ENCODE assay signal across 10 mouse cellular contexts in the genomic region with DNA sequence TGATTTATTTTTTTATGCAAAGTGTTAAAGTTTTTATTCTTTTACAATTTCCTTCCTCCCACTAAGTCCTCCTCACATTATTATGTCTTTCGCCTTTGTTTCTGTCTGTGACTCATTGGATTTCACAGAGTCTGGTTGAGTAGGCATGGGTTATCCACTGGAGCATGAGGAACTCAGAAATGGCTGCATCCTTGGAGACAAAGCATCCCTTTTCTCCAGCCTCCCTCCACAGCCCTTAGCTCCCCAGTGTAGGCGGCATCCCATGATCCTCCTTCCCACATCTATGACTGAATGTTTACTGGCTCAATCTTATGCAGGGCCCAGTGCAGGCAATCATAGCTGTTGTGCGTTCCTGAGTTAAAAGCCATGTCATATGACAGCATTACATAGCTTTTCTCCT.
"Had no signal": no experiment of that assay in that cellular context is flagged by ENCODE, and none has a peak within 500 bp of the region (broad histone marks: within the 10 kb centered on the region; RNA-seq: fewer than 3 reads in every experiment).

No protein-coding gene starts in this region.

- ATAC-seq: midbrain, embryonic 13.5 days had no signal

- DNase-seq: kidney, postnatal 14 days; left cerebral cortex, postnatal 4 days; lung, adult 18-20 months; right cerebral cortex, postnatal 25 days; thymus, postnatal 4 days had no signal

- H3K4me2 ChIP-seq: kidney, embryonic 15.5 days; limb, embryonic 13.5 days; midbrain, embryonic 13.5 days had no signal

- H3K27ac ChIP-seq: kidney, embryonic 15.5 days; limb, embryonic 13.5 days; liver, embryonic 14.5 days; midbrain, embryonic 13.5 days; stomach, postnatal 0 days had no signal

- H3K36me3 ChIP-seq: kidney, embryonic 15.5 days; limb, embryonic 13.5 days; midbrain, embryonic 13.5 days had no signal

- H3K27me3 ChIP-seq: kidney, embryonic 15.5 days; limb, embryonic 13.5 days; midbrain, embryonic 13.5 days had no signal

- H3K9me3 ChIP-seq: kidney, embryonic 15.5 days; limb, embryonic 13.5 days; midbrain, embryonic 13.5 days had no signal

- H3K4me3 ChIP-seq: kidney, embryonic 15.5 days; limb, embryonic 13.5 days; midbrain, embryonic 13.5 days had no signal

- H3K9ac ChIP-seq: kidney, embryonic 15.5 days; limb, embryonic 13.5 days; liver, embryonic 14.5 days; midbrain, embryonic 13.5 days had no signal

- H3K4me1 ChIP-seq: kidney, embryonic 15.5 days; limb, embryonic 13.5 days; midbrain, embryonic 13.5 days had no signal
